Comparison of ENCODE assay signal across 10 mouse cellular contexts in genomic region chr12:17724412-17725090, GRCm38 (mm10). TPM values are rescaled to one million over a fixed set of nuclear protein-coding genes. Genes with fewer than 3 reads are reported as not detected.
DNase-seq lines count a peak whose midpoint lies in the region; ATAC-seq lines count a peak whose summit lies in the region.
"Had no signal": no experiment of that assay in that cellular context is flagged by ENCODE, and none has a peak within 500 bp of the region (broad histone marks: within the 10 kb centered on the region; RNA-seq: fewer than 3 reads in every experiment).

No protein-coding gene starts in this region.

- peak; percentile 26 for DNase-seq in lung, postnatal 36 days
- DNase-seq in lung, postnatal 10 days: no peak
- DNase-seq in embryonic facial prominence, embryonic 11.5 days (ENCODE audit: low spot score): peak; percentile 33
- DNase-seq in liver, embryonic 13.5 days: no peak
- DNase-seq in thymus, postnatal 14 days: peak; percentile 66
- DNase-seq in layer of hippocampus, postnatal 10 days (ENCODE audit: low spot score in 2 of 2): no peak

- H3K4me1 ChIP-seq in embryonic facial prominence, embryonic 11.5 days (ENCODE audit: control insufficient read depth, insufficient read depth, low read length): no peaks in the 10 kb centered on the region; the same call in 1 of the 2 replicates
- peaks cover 73% of the 10 kb centered on the region for H3K4me1 ChIP-seq in liver, embryonic 13.5 days (replicated peaks)
- H3K4me1 ChIP-seq in forebrain, embryonic 12.5 days: peaks cover 32% of the 10 kb centered on the region

- no peaks in the 10 kb centered on the region for H3K9me3 ChIP-seq in embryonic facial prominence, embryonic 11.5 days (replicated peaks; ENCODE audit: control insufficient read depth, low read length)
- no peaks in the 10 kb centered on the region for H3K9me3 ChIP-seq in liver, embryonic 13.5 days (replicated peaks)
- H3K9me3 ChIP-seq in forebrain, embryonic 12.5 days: no peaks in the 10 kb centered on the region
- H3K9me3 ChIP-seq: limb, embryonic 13.5 days; neural tube, embryonic 13.5 days had no signal

- H3K9ac ChIP-seq in embryonic facial prominence, embryonic 11.5 days (replicated peaks; ENCODE audit: low read length): no peak overlapping the region
- H3K9ac ChIP-seq in liver, embryonic 13.5 days: peak overlapping the region; percentile 1; the same call in 1 of the 2 replicates
- no peak overlapping the region for H3K9ac ChIP-seq in forebrain, embryonic 12.5 days
- H3K9ac ChIP-seq: hindbrain, embryonic 14.5 days; limb, embryonic 13.5 days; neural tube, embryonic 13.5 days had no signal

- no peak overlapping the region for H3K4me3 ChIP-seq in embryonic facial prominence, embryonic 11.5 days (ENCODE audit: low read depth, low read length)
- no peak overlapping the region for H3K4me3 ChIP-seq in liver, embryonic 13.5 days (replicated peaks)
- H3K4me3 ChIP-seq in forebrain, embryonic 12.5 days (replicated peaks): no peak overlapping the region
- H3K4me3 ChIP-seq: limb, embryonic 13.5 days; neural tube, embryonic 13.5 days had no signal

- no peaks in the 10 kb centered on the region for H3K36me3 ChIP-seq in embryonic facial prominence, embryonic 11.5 days (replicated peaks; ENCODE audit: control insufficient read depth, insufficient read depth, low read depth, low read length)
- no peaks in the 10 kb centered on the region for H3K36me3 ChIP-seq in liver, embryonic 13.5 days
- no peaks in the 10 kb centered on the region for H3K36me3 ChIP-seq in forebrain, embryonic 12.5 days (replicated peaks)
- H3K36me3 ChIP-seq: limb, embryonic 13.5 days; neural tube, embryonic 13.5 days had no signal

- H3K27me3 ChIP-seq in embryonic facial prominence, embryonic 11.5 days (ENCODE audit: control insufficient read depth, insufficient read depth, low read length): no peaks in the 10 kb centered on the region
- H3K27me3 ChIP-seq in liver, embryonic 13.5 days: no peaks in the 10 kb centered on the region
- H3K27me3 ChIP-seq in forebrain, embryonic 12.5 days: no peaks in the 10 kb centered on the region
- H3K27me3 ChIP-seq: limb, embryonic 13.5 days; neural tube, embryonic 13.5 days had no signal

- 70% methylated on average over 3 of the region's 3 CpGs for WGBS in embryonic facial prominence, embryonic 11.5 days
- 36% methylated on average over 3 of the region's 3 CpGs for WGBS in liver, embryonic 13.5 days (ENCODE audit: insufficient replicate concordance)
- 72% methylated on average over 3 of the region's 3 CpGs for WGBS in forebrain, embryonic 12.5 days

- ATAC-seq in embryonic facial prominence, embryonic 11.5 days (replicated peaks; ENCODE audit: insufficient number of reproducible peaks, low FRiP score, low TSS enrichment, low read depth): no peak
- peak; percentile 64 for ATAC-seq in liver, embryonic 13.5 days (ENCODE audit: low read depth)
- ATAC-seq in forebrain, embryonic 12.5 days (ENCODE audit: low FRiP score): no peak

- no peak overlapping the region for H3K27ac ChIP-seq in embryonic facial prominence, embryonic 11.5 days (replicated peaks; ENCODE audit: low read depth, low read length)
- peak overlapping the region; percentile 80 for H3K27ac ChIP-seq in liver, embryonic 13.5 days
- no peak overlapping the region for H3K27ac ChIP-seq in forebrain, embryonic 12.5 days
- H3K27ac ChIP-seq: hindbrain, embryonic 14.5 days; limb, embryonic 13.5 days; neural tube, embryonic 13.5 days had no signal

- H3K4me2 ChIP-seq in embryonic facial prominence, embryonic 11.5 days (ENCODE audit: low read depth, low read length): no peak overlapping the region
- H3K4me2 ChIP-seq in liver, embryonic 13.5 days: peak overlapping the region; percentile 33; the same call in 1 of the 2 replicates
- H3K4me2 ChIP-seq in forebrain, embryonic 12.5 days: no peak overlapping the region
- H3K4me2 ChIP-seq: hindbrain, embryonic 14.5 days; limb, embryonic 13.5 days; neural tube, embryonic 13.5 days had no signal

RNA-seq across cellular contexts. Expression of gene Hpcal1, which starts 33.9 kb away (rescaled TPM):
- polyA plus RNA-seq in embryonic facial prominence, embryonic 11.5 days (2014; fragmentation: Nextera tagmentation; extraction: Ambion mirVana): 35.1 and 43.4 TPM in 2 replicates
- 15.7 and 16.0 TPM in 2 replicates for polyA plus RNA-seq in liver, embryonic 13.5 days (2015; fragmentation: Nextera tagmentation; extraction: Ambion mirVana)
- total RNA-seq in layer of hippocampus, postnatal 10 days (2021): 10 to 100 TPM; 41.4 to 44.5 TPM
- 36.6 and 41.3 TPM in 2 replicates for polyA plus RNA-seq in forebrain, embryonic 12.5 days (2016; fragmentation: Nextera tagmentation; extraction: Ambion mirVana)

Comparison
In these comparisons a context has a peak if more than half of its experiments do, and no peak if none do; other contexts are left out.
1. DNase-seq: peak in lung, postnatal 36 days (single experiment), embryonic facial prominence, embryonic 11.5 days (single experiment) and thymus, postnatal 14 days (single experiment); none in lung, postnatal 10 days (single experiment), liver, embryonic 13.5 days (single experiment) and layer of hippocampus, postnatal 10 days (0 of 2).